Mouse (Mus musculus) bone marrow macrophage, adult 2 months (primary cell): ENCODE measurements around the gene 2610507B11Rik. TPM values are rescaled to one million over a fixed set of nuclear protein-coding genes. Genes with fewer than 3 reads are reported as not detected.

Source experiments
- H3K27ac ChIP-seq: 2 replicates; pipeline ENCODE4 v1.5.1; 2012; ENCODE audit warnings: low read depth, low read length; ENCODE audit not compliant: insufficient read depth
- H3K4me1 ChIP-seq: 2 replicates; pipeline ENCODE4 v1.6.1; 2012; ENCODE audit warnings: low read length; ENCODE audit not compliant: control insufficient read depth, insufficient read depth
- H3K4me3 ChIP-seq: 2 replicates; pipeline ENCODE4 v1.5.1; 2012; ENCODE audit warnings: mild to moderate bottlenecking, low read length, moderate library complexity; ENCODE audit not compliant: insufficient read depth
- CTCF ChIP-seq: IDR thresholded peaks from 2 replicates; pipeline ENCODE4 v1.5.1; 2012; ENCODE audit warnings: low read depth, mild to moderate bottlenecking, low read length, moderate library complexity
- POLR2A ChIP-seq: IDR thresholded peaks from 2 replicates; pipeline ENCODE4 v1.6.1; 2012; ENCODE audit warnings: mild to moderate bottlenecking, low read depth, low read length, borderline replicate concordance
- polyA plus RNA-seq: library from polyadenylated mRNA; stranded (reverse); fragments of >200 nt; gene quantifications from 2 replicates; pipeline ENCODE4 v1.2.4, GENCODE M21; 2012; ENCODE audit not compliant: missing spikeins, insufficient read depth, insufficient read length

Gene 2610507B11Rik
- polyA plus RNA-seq, 1 experiment, result 187 TPM

DNA sequence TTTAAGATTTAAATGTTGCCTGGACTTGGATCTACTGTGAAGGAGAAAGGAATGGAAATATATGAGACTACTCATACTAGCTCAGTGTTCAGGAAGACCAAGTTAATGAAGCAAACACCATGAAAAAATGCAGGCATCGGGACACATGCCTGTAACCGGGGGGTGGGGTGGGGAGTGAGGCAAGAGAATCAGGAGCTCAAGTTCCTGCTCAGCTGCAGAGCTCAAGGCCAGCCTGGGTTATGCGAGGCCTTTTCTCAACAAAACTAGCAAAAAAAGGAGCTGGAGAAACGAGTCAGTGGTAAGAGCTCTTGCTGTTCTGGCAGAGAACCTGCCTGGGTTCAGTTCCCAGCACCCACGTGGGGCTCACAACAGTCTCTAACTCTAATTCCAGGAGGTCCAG, 72.4 kb downstream of the 2610507B11Rik start:
- Histone ChIP-seq H3K4me3 (no peak overlapping the region), H3K4me1 (peaks cover 3% of the 10 kb centered on the region), H3K27ac (no peak overlapping the region)
- TF ChIP-seq CTCF, result no peak
- no peak for TF ChIP-seq POLR2A

GRCm38 (mm10) chr11:78337040-78337439, 75.5 kb downstream of the 2610507B11Rik start:
- Histone ChIP-seq H3K27ac (no peak overlapping the region), H3K4me3 (no peak overlapping the region)

More at GRCm38 (mm10) chr11:78337040-78337439, 75.5 kb downstream of the 2610507B11Rik start:
- no peaks in the 10 kb centered on the region for H3K4me1 ChIP-seq
- TF ChIP-seq CTCF, result no peak

Other genes starting within 250 kb of the 2610507B11Rik start
- 2.8 and 3.5 TPM in 2 replicates for gene Dhrs13, start 229.5 kb upstream of the 2610507B11Rik start, polyA plus RNA-seq
- gene Flot2, start 223.8 kb upstream of the 2610507B11Rik start, polyA plus RNA-seq, result 59.0 and 64.0 TPM in 2 replicates
- 18.4 and 19.5 TPM in 2 replicates for gene Eral1, start 181.4 kb upstream of the 2610507B11Rik start, polyA plus RNA-seq
- 9.7 and 11.4 TPM in 2 replicates for gene Fam222b, start 167.1 kb upstream of the 2610507B11Rik start, polyA plus RNA-seq
- 0.68 TPM in 1 of 2 replicates, not detected in the other for gene Traf4, start 96.2 kb upstream of the 2610507B11Rik start, polyA plus RNA-seq
- gene Nek8, start 85.1 kb upstream of the 2610507B11Rik start, polyA plus RNA-seq, result 4.8 and 5.2 TPM in 2 replicates
- 2.2 and 2.5 TPM in 2 replicates for gene Tlcd1, start 85.0 kb upstream of the 2610507B11Rik start, polyA plus RNA-seq
- gene Rpl23a, start 78.2 kb upstream of the 2610507B11Rik start, polyA plus RNA-seq, result 867 and 1,013 TPM in 2 replicates
- gene Rab34, start 73.3 kb upstream of the 2610507B11Rik start, polyA plus RNA-seq, result 28.8 and 30.5 TPM in 2 replicates
- gene Proca1, start 68.4 kb upstream of the 2610507B11Rik start, polyA plus RNA-seq, result 0.92 TPM in 1 of 2 replicates, not detected in the other
- gene Sdf2, start 16.0 kb upstream of the 2610507B11Rik start, polyA plus RNA-seq, result 83.1 and 103 TPM in 2 replicates
- gene Supt6, start 15.8 kb upstream of the 2610507B11Rik start, polyA plus RNA-seq, result 33.6 and 39.1 TPM in 2 replicates
- gene BC030499, start 29.1 kb downstream of the 2610507B11Rik start, polyA plus RNA-seq, result 3.5 and 4.4 TPM in 2 replicates
- gene Spag5, start 39.8 kb downstream of the 2610507B11Rik start, polyA plus RNA-seq, result 19.3 and 28.1 TPM in 2 replicates
- 21.9 and 31.0 TPM in 2 replicates for gene Aldoc, start 61.2 kb downstream of the 2610507B11Rik start, polyA plus RNA-seq
- gene Pigs, start 66.7 kb downstream of the 2610507B11Rik start, polyA plus RNA-seq, result 80.8 and 85.9 TPM in 2 replicates
- gene Unc119, start 81.7 kb downstream of the 2610507B11Rik start, polyA plus RNA-seq, result 35.5 and 38.5 TPM in 2 replicates
- gene Foxn1, start 124.8 kb downstream of the 2610507B11Rik start, polyA plus RNA-seq, result not detected in 2 replicates
- 0.99 and 1.2 TPM in 2 replicates for gene Slc13a2, start 160.5 kb downstream of the 2610507B11Rik start, polyA plus RNA-seq
- gene Slc46a1, start 203.9 kb downstream of the 2610507B11Rik start, polyA plus RNA-seq, result 9.1 and 9.7 TPM in 2 replicates
- gene Sarm1, start 236.0 kb downstream of the 2610507B11Rik start, polyA plus RNA-seq, result 1.5 and 2.0 TPM in 2 replicates
- gene Vtn, start 237.3 kb downstream of the 2610507B11Rik start, polyA plus RNA-seq, result not detected in 2 replicates
- not detected in 2 replicates for gene Sebox, start 241.7 kb downstream of the 2610507B11Rik start, polyA plus RNA-seq